Comparison of ENCODE assay signal across 7 mouse cellular contexts in the genomic region with DNA sequence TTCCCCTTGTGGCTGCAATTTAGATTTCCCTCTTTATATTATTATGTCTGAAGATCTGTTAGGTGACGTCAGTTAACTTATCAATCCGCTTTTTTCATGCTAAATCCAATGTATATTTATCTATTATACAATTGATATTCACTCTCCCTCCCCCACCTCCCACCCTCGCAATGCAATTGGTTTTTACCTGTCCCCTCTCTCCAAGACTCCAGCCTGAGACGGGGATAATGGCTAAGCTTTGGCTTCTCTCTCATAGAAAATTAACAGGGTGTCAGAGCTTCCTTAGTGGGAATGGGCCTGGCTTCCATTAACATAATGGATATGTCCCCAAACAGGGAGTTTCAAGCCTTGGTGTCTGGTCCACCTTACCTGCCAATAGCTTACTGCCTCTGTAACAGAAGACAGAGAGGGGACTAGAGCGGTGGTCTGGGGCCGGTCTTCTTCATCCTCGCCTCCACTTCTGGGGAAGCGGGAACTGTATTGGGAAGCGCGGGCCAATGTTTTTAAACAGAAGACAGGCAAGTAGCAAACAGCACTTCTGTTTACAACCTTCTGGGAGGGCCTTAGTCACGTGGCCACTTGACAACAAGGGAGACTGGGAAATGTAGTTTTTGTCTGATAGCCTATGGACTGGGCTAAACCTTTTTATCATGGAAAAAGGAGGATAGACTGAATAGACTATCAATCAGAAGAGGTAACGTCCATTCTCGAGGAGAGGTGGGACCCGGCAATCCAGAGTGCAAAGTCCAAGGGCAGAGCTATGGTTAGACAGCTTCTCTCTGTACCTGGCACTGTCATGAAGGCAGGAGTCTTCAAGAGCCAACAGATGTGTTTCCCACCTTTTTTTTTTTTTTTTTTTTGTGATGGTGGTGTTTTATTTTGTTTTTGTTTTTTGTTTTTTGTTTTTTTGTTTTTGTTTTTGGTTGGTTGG.
DNase-seq lines count a peak whose midpoint lies in the region; ATAC-seq and TF ChIP-seq lines count a peak whose summit lies in the region.

No protein-coding gene starts in this region.

- peak overlapping the region; percentile 54 for H3K4me2 ChIP-seq in forebrain, embryonic 14.5 days (ENCODE audit: low read length)
- H3K4me2 ChIP-seq in intestine, postnatal 0 days (replicated peaks; ENCODE audit: low read depth): peak overlapping the region; percentile 74
- H3K4me2 ChIP-seq in limb, embryonic 11.5 days (ENCODE audit: low read depth, severe bottlenecking): peak overlapping the region; percentile 47
- peak overlapping the region; percentile 56 for H3K4me2 ChIP-seq in midbrain, embryonic 12.5 days (replicated peaks)

- WGBS in forebrain, embryonic 14.5 days: 29% methylated on average over 14 of the region's 14 CpGs
- WGBS in intestine, postnatal 0 days: 27% methylated on average over 14 of the region's 14 CpGs
- WGBS in limb, embryonic 11.5 days: 21% methylated on average over 14 of the region's 14 CpGs
- 28% methylated on average over 14 of the region's 14 CpGs for WGBS in midbrain, embryonic 12.5 days

- H3K27ac ChIP-seq in forebrain, embryonic 14.5 days (ENCODE audit: low read depth, low read length): no peak overlapping the region
- H3K27ac ChIP-seq in intestine, postnatal 0 days (ENCODE audit: low read depth, low read length): no peak overlapping the region
- H3K27ac ChIP-seq in limb, embryonic 11.5 days (replicated peaks; ENCODE audit: low read depth, low read length): no peak overlapping the region
- no peak overlapping the region for H3K27ac ChIP-seq in midbrain, embryonic 12.5 days (replicated peaks)

- H3K36me3 ChIP-seq in forebrain, embryonic 14.5 days (ENCODE audit: control insufficient read depth, insufficient read depth, low read length): no peaks in the 10 kb centered on the region
- no peaks in the 10 kb centered on the region for H3K36me3 ChIP-seq in intestine, postnatal 0 days (ENCODE audit: control insufficient read depth, insufficient read depth)
- H3K36me3 ChIP-seq in limb, embryonic 11.5 days (ENCODE audit: control insufficient read depth, insufficient read depth, low read length): no peaks in the 10 kb centered on the region
- no peaks in the 10 kb centered on the region for H3K36me3 ChIP-seq in midbrain, embryonic 12.5 days

- H3K4me1 ChIP-seq in forebrain, embryonic 14.5 days (ENCODE audit: control insufficient read depth, insufficient read depth, low read length): no peaks in the 10 kb centered on the region
- H3K4me1 ChIP-seq in intestine, postnatal 0 days (replicated peaks; ENCODE audit: control insufficient read depth, insufficient read depth, low read length): peaks cover 4% of the 10 kb centered on the region; the same call in 1 of the 2 replicates
- no peaks in the 10 kb centered on the region for H3K4me1 ChIP-seq in limb, embryonic 11.5 days (ENCODE audit: control insufficient read depth, insufficient read depth, low read length)
- no peaks in the 10 kb centered on the region for H3K4me1 ChIP-seq in midbrain, embryonic 12.5 days

- H3K27me3 ChIP-seq in forebrain, embryonic 14.5 days (replicated peaks; ENCODE audit: control insufficient read depth, insufficient read depth, low read length): no peaks in the 10 kb centered on the region
- no peaks in the 10 kb centered on the region for H3K27me3 ChIP-seq in intestine, postnatal 0 days (replicated peaks; ENCODE audit: control insufficient read depth, insufficient read depth, low read length)
- no peaks in the 10 kb centered on the region for H3K27me3 ChIP-seq in limb, embryonic 11.5 days (ENCODE audit: control insufficient read depth, insufficient read depth, low read length)
- no peaks in the 10 kb centered on the region for H3K27me3 ChIP-seq in midbrain, embryonic 12.5 days

- no peaks in the 10 kb centered on the region for H3K9me3 ChIP-seq in forebrain, embryonic 14.5 days (replicated peaks; ENCODE audit: control insufficient read depth, low read length)
- no peaks in the 10 kb centered on the region for H3K9me3 ChIP-seq in intestine, postnatal 0 days (ENCODE audit: control insufficient read depth)
- H3K9me3 ChIP-seq in limb, embryonic 11.5 days (ENCODE audit: control insufficient read depth, low read length): no peaks in the 10 kb centered on the region
- H3K9me3 ChIP-seq in midbrain, embryonic 12.5 days: no peaks in the 10 kb centered on the region

- DNase-seq in R1 (ENCODE audit: low read depth, low spot score): peak; percentile 72
- DNase-seq in cerebellum, adult 11 months: peak; percentile 43
- peak; percentile 93 for DNase-seq in forebrain, embryonic 14.5 days (ENCODE audit: low spot score)
- DNase-seq in limb, embryonic 11.5 days (ENCODE audit: low spot score): peak; percentile 52
- no peak for DNase-seq in thymus, postnatal 14 days

- H3K4me3 ChIP-seq in forebrain, embryonic 14.5 days (ENCODE audit: low read depth, low read length): peak overlapping the region; percentile 31
- H3K4me3 ChIP-seq in intestine, postnatal 0 days (ENCODE audit: low read depth, low read length): peak overlapping the region; percentile 38
- peak overlapping the region; percentile 28 for H3K4me3 ChIP-seq in limb, embryonic 11.5 days (ENCODE audit: low read depth, low read length)
- H3K4me3 ChIP-seq in midbrain, embryonic 12.5 days: peak overlapping the region; percentile 39

- peak; percentile 91 for ATAC-seq in forebrain, embryonic 14.5 days
- peak; percentile 80 for ATAC-seq in intestine, postnatal 0 days
- ATAC-seq in limb, embryonic 11.5 days (ENCODE audit: insufficient number of reproducible peaks, low FRiP score, low TSS enrichment, low read depth): 0 out of 2 replicates have a peak, but pooled peaks have one; percentile 57
- ATAC-seq in midbrain, embryonic 12.5 days (ENCODE audit: low FRiP score, low read depth): peak; percentile 81

- H3K9ac ChIP-seq in forebrain, embryonic 14.5 days (ENCODE audit: low read length): peak overlapping the region; percentile 37; the same call in 1 of the 2 replicates
- H3K9ac ChIP-seq in intestine, postnatal 0 days (ENCODE audit: low read depth, low read length): peak overlapping the region; percentile 34; the same call in 1 of the 2 replicates
- no peak overlapping the region for H3K9ac ChIP-seq in limb, embryonic 11.5 days (ENCODE audit: low read length)
- peak overlapping the region; percentile 50 for H3K9ac ChIP-seq in midbrain, embryonic 12.5 days (replicated peaks)

- TF ChIP-seq CTCF in intestine, postnatal 0 days (IDR thresholded peaks at IDR 0.05; ENCODE audit: low read depth): no peak
